Mouse (Mus musculus): ENCODE data around the gene Gfra4.

DNA sequence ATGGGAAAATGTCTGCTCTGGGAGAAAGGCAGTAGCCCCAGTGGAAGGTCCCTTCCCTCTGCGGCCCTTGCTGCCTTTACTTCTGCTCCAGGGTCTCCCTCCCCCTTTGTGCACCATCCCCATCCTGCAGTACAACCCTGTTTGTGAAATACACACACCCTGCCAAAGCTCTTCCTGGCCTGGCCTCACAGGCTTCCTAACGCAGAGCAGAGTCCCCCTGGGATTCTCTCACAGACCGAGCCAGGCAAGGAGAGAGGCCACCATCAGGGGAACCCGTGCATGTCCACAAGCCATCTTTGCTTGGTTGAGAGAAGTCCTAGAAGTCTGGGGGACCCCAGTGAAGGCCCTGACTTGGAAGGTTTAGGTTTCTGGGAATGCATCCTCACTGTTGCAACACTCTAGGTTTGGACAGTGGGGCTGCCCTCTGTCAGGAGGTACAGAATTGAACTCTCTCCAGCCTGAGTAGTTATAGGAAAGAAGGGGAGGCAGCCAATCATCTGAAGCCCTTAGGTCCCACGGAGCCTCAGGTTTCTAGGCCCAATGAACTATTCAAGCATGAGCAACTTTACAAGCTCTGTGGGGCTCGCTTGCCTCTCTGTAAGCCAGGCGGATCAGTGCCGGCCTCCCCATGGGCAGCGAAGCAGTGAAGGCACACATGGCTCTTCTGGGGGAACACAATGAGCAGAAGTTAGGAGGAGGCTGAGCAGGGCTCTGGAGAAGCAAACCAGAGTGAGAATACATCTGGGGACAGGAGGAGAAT is 17.1 kb upstream of the Gfra4 start:
- TF ChIP-seq CTCF (IDR thresholded peaks at IDR 0.05; ENCODE audit: low read depth, low read length) = no peak
- TF ChIP-seq EP300 (IDR thresholded peaks at IDR 0.05; ENCODE audit: insufficient read depth, low read depth, low read length) = no peak

Data from ES-Bruce4 (cell line).